Comparison of ENCODE assay signal across 26 mouse cellular contexts in the genomic region with DNA sequence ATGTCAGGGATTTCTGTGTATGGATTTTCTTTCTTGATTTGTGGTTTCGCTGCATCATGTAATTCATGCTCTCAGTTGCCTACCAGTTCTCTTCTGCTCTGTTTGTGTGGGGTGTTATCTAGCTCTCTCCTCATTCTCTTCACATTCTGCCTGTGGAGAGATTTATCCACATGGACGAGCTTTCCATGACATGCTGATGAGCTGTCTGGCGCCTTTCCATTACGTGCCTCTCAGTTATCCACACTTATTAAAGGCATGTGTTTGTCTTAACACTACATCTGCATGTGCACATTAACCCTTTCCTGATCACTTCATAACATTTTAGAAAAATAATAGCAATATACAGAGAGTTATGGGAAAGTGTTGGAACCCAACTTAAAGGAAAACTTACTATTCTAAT.
DNase-seq lines count a peak whose midpoint lies in the region; ATAC-seq and TF ChIP-seq lines count a peak whose summit lies in the region.
"Had no signal": no experiment of that assay in that cellular context is flagged by ENCODE, and none has a peak within 500 bp of the region (broad histone marks: within the 10 kb centered on the region; RNA-seq: fewer than 3 reads in every experiment).

No protein-coding gene starts in this region.

- no peak overlapping the region for H3K4me2 ChIP-seq in forebrain, embryonic 13.5 days
- no peak overlapping the region for H3K4me2 ChIP-seq in forebrain, embryonic 11.5 days (ENCODE audit: low read depth, low read length, severe bottlenecking)
- H3K4me2 ChIP-seq in hindbrain, postnatal 0 days (ENCODE audit: low read depth, low read length), result no peak overlapping the region
- no peak overlapping the region for H3K4me2 ChIP-seq in hindbrain, embryonic 12.5 days (replicated peaks)
- H3K4me2 ChIP-seq: embryonic facial prominence, embryonic 15.5 days; hindbrain, embryonic 14.5 days had no signal

- peak; percentile 55; the same call in 1 of the 2 replicates for ATAC-seq in forebrain, embryonic 13.5 days
- ATAC-seq in forebrain, embryonic 11.5 days (replicated peaks; ENCODE audit: low FRiP score), result no peak
- 0 out of 2 replicates have a peak, but pooled peaks have one; percentile 35 for ATAC-seq in hindbrain, postnatal 0 days
- no peak for ATAC-seq in hindbrain, embryonic 12.5 days (ENCODE audit: low FRiP score)
- ATAC-seq: activated CD4-positive, CD25-positive, alpha-beta regulatory T cell, adult 4 months; CD4-positive, CD25-positive, alpha-beta regulatory T cell, adult 4 months; inflammation-experienced regulatory T-cells, adult 6 months; intestine, postnatal 0 days; Patski had no signal

- 0 out of 2 replicates have a peak, but pooled peaks cover 4% of the 10 kb centered on the region for H3K4me1 ChIP-seq in forebrain, embryonic 13.5 days
- no peaks in the 10 kb centered on the region for H3K4me1 ChIP-seq in forebrain, embryonic 11.5 days (replicated peaks; ENCODE audit: control insufficient read depth, insufficient read depth, low read length)
- H3K4me1 ChIP-seq in hindbrain, postnatal 0 days (ENCODE audit: insufficient read depth, low read length), result no peaks in the 10 kb centered on the region
- H3K4me1 ChIP-seq in hindbrain, embryonic 12.5 days, result no peaks in the 10 kb centered on the region
- H3K4me1 ChIP-seq: embryonic facial prominence, embryonic 15.5 days had no signal

- WGBS in forebrain, embryonic 13.5 days, result 40% methylated on average over 4 of the region's 4 CpGs
- WGBS in forebrain, embryonic 11.5 days, result 46% methylated on average over 4 of the region's 4 CpGs
- WGBS in hindbrain, postnatal 0 days, result 44% methylated on average over 4 of the region's 4 CpGs
- 42% methylated on average over 4 of the region's 4 CpGs for WGBS in hindbrain, embryonic 12.5 days

- no peak for TF ChIP-seq CTCF in hindbrain, postnatal 0 days (IDR thresholded peaks at IDR 0.05; ENCODE audit: low read depth)

- no peak overlapping the region for H3K9ac ChIP-seq in forebrain, embryonic 13.5 days
- no peak overlapping the region for H3K9ac ChIP-seq in forebrain, embryonic 11.5 days (ENCODE audit: low read length)
- no peak overlapping the region for H3K9ac ChIP-seq in hindbrain, postnatal 0 days (replicated peaks; ENCODE audit: low read length)
- no peak overlapping the region for H3K9ac ChIP-seq in hindbrain, embryonic 12.5 days
- H3K9ac ChIP-seq: embryonic facial prominence, embryonic 15.5 days; hindbrain, embryonic 14.5 days had no signal

- no peak overlapping the region for H3K4me3 ChIP-seq in forebrain, embryonic 13.5 days
- no peak overlapping the region for H3K4me3 ChIP-seq in forebrain, embryonic 11.5 days (ENCODE audit: low read depth, low read length)
- H3K4me3 ChIP-seq in hindbrain, postnatal 0 days (ENCODE audit: low read length), result no peak overlapping the region
- no peak overlapping the region for H3K4me3 ChIP-seq in hindbrain, embryonic 12.5 days
- H3K4me3 ChIP-seq: embryonic facial prominence, embryonic 15.5 days; erythroblast, embryonic 14.5 days had no signal

- H3K36me3 ChIP-seq in forebrain, embryonic 13.5 days (ENCODE audit: poor library complexity, severe bottlenecking), result no peaks in the 10 kb centered on the region
- no peaks in the 10 kb centered on the region for H3K36me3 ChIP-seq in forebrain, embryonic 11.5 days (ENCODE audit: control insufficient read depth, insufficient read depth, low read length)
- no peaks in the 10 kb centered on the region for H3K36me3 ChIP-seq in hindbrain, postnatal 0 days (ENCODE audit: insufficient read depth, low read length)
- H3K36me3 ChIP-seq in hindbrain, embryonic 12.5 days, result no peaks in the 10 kb centered on the region
- H3K36me3 ChIP-seq: embryonic facial prominence, embryonic 15.5 days; G1E had no signal

- H3K27ac ChIP-seq in forebrain, embryonic 13.5 days, result no peak overlapping the region
- H3K27ac ChIP-seq in forebrain, embryonic 11.5 days (ENCODE audit: low read depth, low read length), result no peak overlapping the region
- H3K27ac ChIP-seq in hindbrain, postnatal 0 days, result no peak overlapping the region
- H3K27ac ChIP-seq in hindbrain, embryonic 12.5 days, result no peak overlapping the region
- H3K27ac ChIP-seq: embryonic facial prominence, embryonic 15.5 days; hindbrain, embryonic 14.5 days had no signal

- no peaks in the 10 kb centered on the region for H3K9me3 ChIP-seq in forebrain, embryonic 13.5 days (replicated peaks)
- no peaks in the 10 kb centered on the region for H3K9me3 ChIP-seq in forebrain, embryonic 11.5 days (ENCODE audit: control insufficient read depth, low read length)
- no peaks in the 10 kb centered on the region for H3K9me3 ChIP-seq in hindbrain, postnatal 0 days (ENCODE audit: low read length)
- H3K9me3 ChIP-seq in hindbrain, embryonic 12.5 days (replicated peaks), result no peaks in the 10 kb centered on the region
- H3K9me3 ChIP-seq: embryonic facial prominence, embryonic 15.5 days had no signal

- DNase-seq in cerebellum, postnatal 10 days, result peak; percentile 57
- no peak for DNase-seq in cerebellum, postnatal 25 days
- DNase-seq in forebrain, embryonic 11.5 days (ENCODE audit: low spot score), result no peak
- DNase-seq in hindbrain, postnatal 0 days (ENCODE audit: low spot score), result peak; percentile 19
- peak; percentile 33 for DNase-seq in Muller cell, postnatal 12 days (ENCODE audit: inconsistent ontology term)
- DNase-seq in frontal cortex, postnatal 36 days (ENCODE audit: low spot score in 2 of 2), result no peak
- DNase-seq: adrenal gland, postnatal 14 days; B cell, adult 2 months; cerebellum, adult 2 months; cerebellum, postnatal 36 days; gastrocnemius, postnatal 36 days; heart, adult 11 months; heart, postnatal 10 days; heart, postnatal 4 days; kidney, adult 8-10 months had no signal

- H3K27me3 ChIP-seq in forebrain, embryonic 13.5 days, result no peaks in the 10 kb centered on the region
- no peaks in the 10 kb centered on the region for H3K27me3 ChIP-seq in forebrain, embryonic 11.5 days (ENCODE audit: control insufficient read depth, insufficient read depth, low read length)
- no peaks in the 10 kb centered on the region for H3K27me3 ChIP-seq in hindbrain, postnatal 0 days (ENCODE audit: insufficient read depth, low read length)
- H3K27me3 ChIP-seq in hindbrain, embryonic 12.5 days, result no peaks in the 10 kb centered on the region
- H3K27me3 ChIP-seq: embryonic facial prominence, embryonic 15.5 days; Patski had no signal

Comparison
In these comparisons a context has a peak if more than half of its experiments do, and no peak if none do; other contexts are left out.
1. DNase-seq: peak in cerebellum, postnatal 10 days (2 of 2), hindbrain, postnatal 0 days (single experiment) and Muller cell, postnatal 12 days (single experiment); none in cerebellum, postnatal 25 days (0 of 2), forebrain, embryonic 11.5 days (single experiment) and frontal cortex, postnatal 36 days (0 of 2).
2. ATAC-seq: peak in forebrain, embryonic 13.5 days (single experiment) and hindbrain, postnatal 0 days (single experiment); none in forebrain, embryonic 11.5 days (single experiment) and hindbrain, embryonic 12.5 days (single experiment).